ENCODE assay signal across 8 mouse cellular contexts in genomic region chr3:51561109-51561992, GRCm38 (mm10). TPM values are rescaled to one million over a fixed set of nuclear protein-coding genes. Genes with fewer than 3 reads are reported as not detected.
DNase-seq lines count a peak whose midpoint lies in the region; ATAC-seq and TF ChIP-seq lines count a peak whose summit lies in the region.

No protein-coding gene starts in this region.

- intact Hi-C loops in heart, postnatal 10 days (cut with DNase I) = no loop called here

- peak overlapping the region; percentile 92 for H3K9ac ChIP-seq in ES-Bruce4 (ENCODE audit: low read depth, poor library complexity, severe bottlenecking)
- H3K9ac ChIP-seq in neural tube, embryonic 15.5 days (replicated peaks) = peak overlapping the region; percentile 91

- H3K4me2 ChIP-seq in neural tube, embryonic 15.5 days = peak overlapping the region; percentile 97

- peak; percentile 29 for DNase-seq in forebrain, embryonic 10.5 days (ENCODE audit: extremely low spot score, low spot score)
- peak; percentile 55 to 64 for DNase-seq in heart, postnatal 10 days
- peak; percentile 74 to 83 for DNase-seq in kidney, postnatal 4 days
- no peak for DNase-seq in lung, adult 2 months
- peak; percentile 54 for DNase-seq in thymus, postnatal 0 days (ENCODE audit: low spot score)

- TF ChIP-seq CTCF in ES-Bruce4 (IDR thresholded peaks at IDR 0.05; ENCODE audit: low read depth, low read length) = peak; percentile 50
- TF ChIP-seq CTCF in lung, adult 2 months (IDR thresholded peaks at IDR 0.05; ENCODE audit: insufficient read depth, low read length) = 0 out of 2 replicates have a peak, but pooled peaks have one; percentile 30

- H3K4me1 ChIP-seq in ES-Bruce4 (ENCODE audit: control insufficient read depth, insufficient read depth, low read length) = no peaks in the 10 kb centered on the region
- no peaks in the 10 kb centered on the region for H3K4me1 ChIP-seq in brown adipose tissue, adult 24 weeks (ENCODE audit: control insufficient read depth, insufficient read depth, insufficient read length, low read length)
- peaks cover 32% of the 10 kb centered on the region for H3K4me1 ChIP-seq in forebrain, embryonic 10.5 days
- H3K4me1 ChIP-seq in lung, adult 2 months (ENCODE audit: control insufficient read depth, insufficient read depth, low read length) = peaks cover 2% of the 10 kb centered on the region; the same call in 1 of the 2 replicates
- peaks cover 29% of the 10 kb centered on the region for H3K4me1 ChIP-seq in neural tube, embryonic 15.5 days

- H3K9me3 ChIP-seq in ES-Bruce4 (replicated peaks; ENCODE audit: control insufficient read depth, insufficient read depth, low read length, poor library complexity, severe bottlenecking) = no peaks in the 10 kb centered on the region
- H3K9me3 ChIP-seq in forebrain, embryonic 10.5 days = no peaks in the 10 kb centered on the region
- no peaks in the 10 kb centered on the region for H3K9me3 ChIP-seq in neural tube, embryonic 15.5 days (replicated peaks)

- TF ChIP-seq POLR2A in ES-Bruce4 (IDR thresholded peaks at IDR 0.05; ENCODE audit: insufficient read depth, low read length) = no peak
- TF ChIP-seq POLR2A in lung, adult 2 months (IDR thresholded peaks at IDR 0.05; ENCODE audit: borderline replicate concordance, extremely low read depth, low read depth, low read length) = peak; percentile 48; the same call in 1 of the 2 replicates

- 4% methylated on average over 32 of the region's 32 CpGs for WGBS in forebrain, embryonic 10.5 days
- WGBS in lung, adult 2 months = 1% methylated on average over 32 of the region's 32 CpGs
- under 1% methylated on average over 32 of the region's 32 CpGs for WGBS in neural tube, embryonic 15.5 days

- H3K27ac ChIP-seq in ES-Bruce4 (ENCODE audit: insufficient read depth, low read length) = no peak overlapping the region
- peak overlapping the region; percentile 88 for H3K27ac ChIP-seq in brown adipose tissue, adult 24 weeks (replicated peaks; ENCODE audit: low read depth, low read length)
- peak overlapping the region; percentile 98 for H3K27ac ChIP-seq in forebrain, embryonic 10.5 days
- peak overlapping the region; percentile 93 for H3K27ac ChIP-seq in neural tube, embryonic 15.5 days (replicated peaks)

- no peaks in the 10 kb centered on the region for H3K27me3 ChIP-seq in ES-Bruce4 (ENCODE audit: control insufficient read depth, insufficient read depth, low read length, poor library complexity, severe bottlenecking)
- peaks cover 11% of the 10 kb centered on the region; the same call in 1 of the 2 replicates for H3K27me3 ChIP-seq in forebrain, embryonic 10.5 days (ENCODE audit: poor library complexity, severe bottlenecking)
- no peaks in the 10 kb centered on the region for H3K27me3 ChIP-seq in neural tube, embryonic 15.5 days (replicated peaks)

- no peaks in the 10 kb centered on the region for H3K36me3 ChIP-seq in ES-Bruce4 (ENCODE audit: control insufficient read depth, insufficient read depth, low read length, poor library complexity, severe bottlenecking)
- peaks cover 11% of the 10 kb centered on the region for H3K36me3 ChIP-seq in forebrain, embryonic 10.5 days (replicated peaks)
- no peaks in the 10 kb centered on the region for H3K36me3 ChIP-seq in neural tube, embryonic 15.5 days

- TF ChIP-seq EP300 in ES-Bruce4 (IDR thresholded peaks at IDR 0.05; ENCODE audit: insufficient read depth, low read depth, low read length) = no peak

- ATAC-seq in neural tube, embryonic 15.5 days (ENCODE audit: low FRiP score) = peak; percentile 50

- H3K4me3 ChIP-seq in ES-Bruce4 (ENCODE audit: low read depth, low read length) = peak overlapping the region; percentile 75
- peak overlapping the region; percentile 94 for H3K4me3 ChIP-seq in brown adipose tissue, adult 24 weeks (ENCODE audit: insufficient read depth, low read depth, low read length)
- H3K4me3 ChIP-seq in forebrain, embryonic 10.5 days = peak overlapping the region; percentile 87
- H3K4me3 ChIP-seq in lung, adult 2 months (replicated peaks; ENCODE audit: extremely low read depth, low read depth, low read length) = peak overlapping the region; percentile 87
- H3K4me3 ChIP-seq in neural tube, embryonic 15.5 days (replicated peaks) = peak overlapping the region; percentile 69

RNA-seq across cellular contexts. Expression of gene Setd7, which starts 0.7 kb away (rescaled TPM):
- 46.1 and 48.1 TPM in 2 replicates for polyA plus RNA-seq in ES-Bruce4 (2011; ENCODE audit: insufficient read depth, insufficient read length, low read depth, missing spikeins)
- polyA plus RNA-seq in brown adipose tissue, adult 24 weeks (2012; ENCODE audit: insufficient read depth, insufficient read length, missing spikeins) = 12.0 and 17.5 TPM in 2 replicates
- polyA plus RNA-seq in forebrain, embryonic 10.5 days (2016; fragmentation: Nextera tagmentation; extraction: Ambion mirVana) = 5.0 TPM in 2 replicates
- total RNA-seq in heart, postnatal 10 days (2021) = 10 to 100 TPM; 57.0 to 67.0 TPM
- 16.8 and 23.5 TPM in 2 replicates for polyA plus RNA-seq in lung, adult 2 months (2012; rRNA removed)
- polyA plus RNA-seq in neural tube, embryonic 15.5 days (2015; fragmentation: Nextera tagmentation; extraction: Ambion mirVana) = 2.6 and 4.2 TPM in 2 replicates
- 4.7 and 8.0 TPM in 2 replicates for polyA plus RNA-seq in thymus, postnatal 0 days (2015; fragmentation: Nextera tagmentation; extraction: Ambion mirVana)
